Mouse (Mus musculus) lung, postnatal 0 days (tissue): ENCODE results near the gene Ccr9.

Experiments
- CTCF ChIP-seq: IDR thresholded peaks from 2 replicates; pipeline ENCODE4 v1.5.1; 2016; ENCODE audit warnings: antibody characterized with exemption, mild to moderate bottlenecking
- EP300 ChIP-seq: IDR thresholded peaks from 2 replicates; pipeline ENCODE4 v1.6.1; 2016; ENCODE audit warnings: antibody characterized with exemption, mild to moderate bottlenecking, control low read depth

DNA sequence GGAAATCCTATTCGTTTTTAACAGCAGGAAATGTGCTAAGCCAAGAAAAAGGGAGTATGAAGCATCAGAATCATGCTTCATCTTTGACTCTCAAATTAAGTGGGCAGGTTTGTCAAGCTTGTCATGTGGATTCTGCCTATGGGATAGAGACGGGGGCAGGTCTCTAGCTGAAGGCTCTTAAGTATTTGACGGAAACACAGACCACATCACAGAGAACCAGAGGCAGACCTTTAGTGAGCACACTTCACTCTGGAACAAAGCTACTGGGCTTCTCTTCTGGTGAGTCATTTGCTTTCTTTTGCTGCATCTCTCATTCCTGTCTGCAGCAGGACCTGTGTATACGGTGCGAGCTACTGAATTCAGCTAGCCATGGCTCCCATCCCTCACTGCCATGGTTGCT lies 128.0 kb downstream of the Ccr9 start, which contains the start of gene Cxcr6:
- TF ChIP-seq CTCF (no peak), EP300 (no peak)
